ENCODE assay signal across 22 mouse cellular contexts in genomic region chr14:78322916-78323315, GRCm38 (mm10). TPM values are rescaled to one million over a fixed set of nuclear protein-coding genes. Genes with fewer than 3 reads are reported as not detected.
DNase-seq lines count a peak whose midpoint lies in the region; ATAC-seq and TF ChIP-seq lines count a peak whose summit lies in the region.
"Had no signal": no experiment of that assay in that cellular context is flagged by ENCODE, and none has a peak within 500 bp of the region (broad histone marks: within the 10 kb centered on the region; RNA-seq: fewer than 3 reads in every experiment).

No protein-coding gene starts in this region.

- H3K36me3 ChIP-seq in liver, postnatal 0 days (replicated peaks; ENCODE audit: insufficient read depth, low read length): no peaks in the 10 kb centered on the region
- no peaks in the 10 kb centered on the region for H3K36me3 ChIP-seq in E14TG2a.4 (ENCODE audit: insufficient read depth, low read length)
- H3K36me3 ChIP-seq: forebrain, embryonic 10.5 days; hindbrain, embryonic 12.5 days; hindbrain, embryonic 15.5 days had no signal

- peaks cover 5% of the 10 kb centered on the region; the same call in 1 of the 2 replicates for H3K4me1 ChIP-seq in liver, postnatal 0 days (ENCODE audit: insufficient read depth)
- no peaks in the 10 kb centered on the region for H3K4me1 ChIP-seq in E14TG2a.4 (replicated peaks; ENCODE audit: low read depth, low read length)
- H3K4me1 ChIP-seq: forebrain, embryonic 10.5 days; hindbrain, embryonic 12.5 days; hindbrain, embryonic 15.5 days had no signal

- H3K27me3 ChIP-seq in liver, postnatal 0 days (ENCODE audit: insufficient read depth, low read length): no peaks in the 10 kb centered on the region
- peaks cover 11% of the 10 kb centered on the region for H3K27me3 ChIP-seq in E14TG2a.4 (ENCODE audit: insufficient read depth, low read length)
- H3K27me3 ChIP-seq in Patski: no peaks in the 10 kb centered on the region
- H3K27me3 ChIP-seq: hindbrain, embryonic 12.5 days; hindbrain, embryonic 15.5 days had no signal

- no peak overlapping the region for H3K9ac ChIP-seq in liver, postnatal 0 days (replicated peaks)
- H3K9ac ChIP-seq: hindbrain, embryonic 12.5 days; hindbrain, embryonic 15.5 days had no signal

- no peaks in the 10 kb centered on the region for H3K9me3 ChIP-seq in liver, postnatal 0 days (ENCODE audit: low read length)
- no peaks in the 10 kb centered on the region for H3K9me3 ChIP-seq in E14TG2a.4 (ENCODE audit: low read length)
- H3K9me3 ChIP-seq: forebrain, embryonic 10.5 days; hindbrain, embryonic 12.5 days; hindbrain, embryonic 15.5 days had no signal

- no peak for ATAC-seq in CD4-positive, CD25-positive, alpha-beta regulatory T cell, adult 4 months
- ATAC-seq in liver, postnatal 0 days: 0 out of 2 replicates have a peak, but pooled peaks have one; percentile 8
- no peak for ATAC-seq in Patski
- ATAC-seq: forebrain, embryonic 14.5 days; intestine, postnatal 0 days had no signal

- WGBS in liver, postnatal 0 days (ENCODE audit: insufficient replicate concordance): 72% methylated on average over 9 of the region's 9 CpGs

- TF ChIP-seq CTCF in liver, postnatal 0 days (IDR thresholded peaks at IDR 0.05; ENCODE audit: low read depth): peak; percentile 20; the same call in 1 of the 2 replicates
- TF ChIP-seq CTCF in E14TG2a.4 (conservative IDR thresholded peaks at IDR 0.05; ENCODE audit: low read length): peak; percentile 36
- TF ChIP-seq CTCF in Patski (IDR thresholded peaks at IDR 0.05): peak; percentile 11

- H3K4me2 ChIP-seq in liver, postnatal 0 days (ENCODE audit: low read depth, low read length): no peak overlapping the region
- H3K4me2 ChIP-seq: heart, embryonic 11.5 days; hindbrain, embryonic 12.5 days; hindbrain, embryonic 15.5 days had no signal

- in situ Hi-C loops in Patski (cut with MboI; ENCODE audit: low pct_unique_long_range_greater_than_20kb): no loop called here

- POLR2A ChIA-PET in Patski (lab: Charles Lee): no interaction called here

- H3K27ac ChIP-seq in liver, postnatal 0 days (ENCODE audit: low read depth): no peak overlapping the region
- H3K27ac ChIP-seq: forebrain, embryonic 10.5 days; hindbrain, embryonic 12.5 days; hindbrain, embryonic 15.5 days had no signal

- no peak overlapping the region for H3K4me3 ChIP-seq in liver, postnatal 0 days (ENCODE audit: low read depth, low read length)
- H3K4me3 ChIP-seq in E14TG2a.4 (replicated peaks; ENCODE audit: low read length): no peak overlapping the region
- H3K4me3 ChIP-seq: forebrain, embryonic 10.5 days; hindbrain, embryonic 12.5 days; hindbrain, embryonic 15.5 days had no signal

- CTCF ChIA-PET in Patski (lab: Charles Lee): interaction anchor here (1.7 kb wide), 1 partner anchor 17 kb away, joined by 3 read pairs; no protein-coding TSS in a partner anchor

- TF ChIP-seq EP300 in liver, postnatal 0 days (IDR thresholded peaks at IDR 0.05; ENCODE audit: low read depth): no peak

- peak; percentile 14 for DNase-seq in CD4-positive, CD25-positive, alpha-beta regulatory T cell, adult 2 months (ENCODE audit: low read depth, low spot score)
- no peak for DNase-seq in liver, postnatal 0 days
- DNase-seq in liver (no peak), Patski (ENCODE audit: low read depth, low spot score) (no peak)
- DNase-seq in spleen, adult 18-20 months: no peak
- DNase-seq in ovary, postnatal 14 days (ENCODE audit: low spot score): no peak
- DNase-seq: adrenal gland, adult 2 months; adrenal gland, postnatal 25 days; cerebellum, adult 18-20 months; cerebellum, adult 9-10 months; cerebellum, postnatal 14 days; gastrocnemius, postnatal 25 days had no signal

RNA-seq across cellular contexts. Expression of gene Tnfsf11, which starts 15.1 kb away (rescaled TPM):
- 10 to 100 TPM in 1 of 2 experiments, 1 to 10 TPM in 1; 5.6 to 11.5 TPM for polyA plus RNA-seq in CD4-positive, CD25-positive, alpha-beta regulatory T cell, adult 4 months (2017; shearing (Covaris generic))
- not detected in 2 replicates for polyA plus RNA-seq in liver, postnatal 0 days (2015; fragmentation: Nextera tagmentation; extraction: Ambion mirVana)
- polyA plus RNA-seq in Patski (2021): not detected
- polyA plus RNA-seq: adrenal gland, adult 2 months; forebrain, embryonic 14.5 days; gonadal fat pad, adult 2 months; intestine, embryonic 14.5 days had no signal
